Comparison of ENCODE assay signal across 8 mouse cellular contexts in genomic region chr17:35836991-35837422, GRCm38 (mm10). TPM values are rescaled to one million over a fixed set of nuclear protein-coding genes. Genes with fewer than 3 reads are reported as not detected.
DNase-seq lines count a peak whose midpoint lies in the region; ATAC-seq and TF ChIP-seq lines count a peak whose summit lies in the region.

No protein-coding gene starts in this region.

- ATAC-seq in embryonic facial prominence, embryonic 11.5 days (replicated peaks; ENCODE audit: insufficient number of reproducible peaks, low FRiP score, low TSS enrichment, low read depth) = 0 out of 2 replicates have a peak, but pooled peaks have one; percentile 1
- peak; percentile 6; the same call in 1 of the 2 replicates for ATAC-seq in stomach, embryonic 15.5 days (ENCODE audit: insufficient read depth, low FRiP score, low read depth)

- H3K9ac ChIP-seq in embryonic facial prominence, embryonic 11.5 days (replicated peaks; ENCODE audit: low read length) = peak overlapping the region; percentile 97
- H3K9ac ChIP-seq in heart, adult 2 months (ENCODE audit: low read depth, low read length) = peak overlapping the region; percentile 89
- peak overlapping the region; percentile 71 for H3K9ac ChIP-seq in liver, adult 2 months (ENCODE audit: low read depth, low read length)
- H3K9ac ChIP-seq in stomach, embryonic 15.5 days = peak overlapping the region; percentile 81

- TF ChIP-seq EP300 in heart, adult 2 months (IDR thresholded peaks at IDR 0.05; ENCODE audit: insufficient read depth, low read depth, low read length) = no peak

- H3K9me3 ChIP-seq in embryonic facial prominence, embryonic 11.5 days (replicated peaks; ENCODE audit: control insufficient read depth, low read length) = no peaks in the 10 kb centered on the region
- H3K9me3 ChIP-seq in stomach, embryonic 15.5 days = no peaks in the 10 kb centered on the region

- H3K27ac ChIP-seq in embryonic facial prominence, embryonic 11.5 days (replicated peaks; ENCODE audit: low read depth, low read length) = peak overlapping the region; percentile 92
- peak overlapping the region; percentile 91 for H3K27ac ChIP-seq in heart, adult 2 months
- H3K27ac ChIP-seq in liver, adult 2 months (replicated peaks; ENCODE audit: insufficient read depth, low read depth, low read length) = peak overlapping the region; percentile 73; the same call in 1 of the 2 replicates
- peak overlapping the region; percentile 95 for H3K27ac ChIP-seq in stomach, embryonic 15.5 days

- H3K4me3 ChIP-seq in embryonic facial prominence, embryonic 11.5 days (ENCODE audit: low read depth, low read length) = peak overlapping the region; percentile 81
- H3K4me3 ChIP-seq in heart, adult 2 months = peak overlapping the region; percentile 72
- peak overlapping the region; percentile 90 for H3K4me3 ChIP-seq in liver, adult 2 months (ENCODE audit: insufficient read depth, low read depth, low read length)
- H3K4me3 ChIP-seq in myocyte = peak overlapping the region; percentile 96
- H3K4me3 ChIP-seq in stomach, embryonic 15.5 days (replicated peaks) = peak overlapping the region; percentile 67

- TF ChIP-seq POLR2A in heart, adult 2 months (IDR thresholded peaks at IDR 0.05; ENCODE audit: insufficient read depth, low read depth, low read length) = peak; percentile 16; the same call in 1 of the 2 replicates
- TF ChIP-seq POLR2A in liver, adult 2 months (IDR thresholded peaks at IDR 0.05; ENCODE audit: extremely low read depth, insufficient read depth, low read length) = no peak
- TF ChIP-seq POLR2A in myocyte (IDR thresholded peaks at IDR 0.05; ENCODE audit: insufficient read length, low read depth) = peak; percentile 41

- H3K4me1 ChIP-seq in embryonic facial prominence, embryonic 11.5 days (ENCODE audit: control insufficient read depth, insufficient read depth, low read length) = peaks cover 6% of the 10 kb centered on the region; the same call in 1 of the 2 replicates
- H3K4me1 ChIP-seq in heart, adult 2 months (ENCODE audit: control insufficient read depth, insufficient read depth, low read length) = peaks cover 10% of the 10 kb centered on the region
- H3K4me1 ChIP-seq in liver, adult 2 months (ENCODE audit: control insufficient read depth, insufficient read depth, low read length) = peaks cover 18% of the 10 kb centered on the region
- H3K4me1 ChIP-seq in stomach, embryonic 15.5 days = peaks cover 28% of the 10 kb centered on the region

- WGBS in embryonic facial prominence, embryonic 11.5 days = under 1% methylated on average over 25 of the region's 25 CpGs
- 1% methylated on average over 25 of the region's 25 CpGs for WGBS in heart, adult 2 months
- WGBS in liver, adult 2 months = under 1% methylated on average over 25 of the region's 25 CpGs
- WGBS in stomach, embryonic 15.5 days = under 1% methylated on average over 24 of the region's 25 CpGs

- DNase-seq in urinary bladder, adult 2 months (ENCODE audit: low spot score) = peak; percentile 67
- DNase-seq in urinary bladder, postnatal 10 days (ENCODE audit: low spot score) = no peak
- DNase-seq in embryonic facial prominence, embryonic 11.5 days (ENCODE audit: low spot score) = peak; percentile 97
- DNase-seq in heart, adult 2 months = peak; percentile 92
- peak; percentile 79 for DNase-seq in kidney, adult 9 months
- no peak for DNase-seq in liver, adult 2 months (ENCODE audit: extremely low read depth, low read depth, low spot score)

- H3K4me2 ChIP-seq in embryonic facial prominence, embryonic 11.5 days (ENCODE audit: low read depth, low read length) = peak overlapping the region; percentile 62
- peak overlapping the region; percentile 92 for H3K4me2 ChIP-seq in myocyte (ENCODE audit: low read depth)
- peak overlapping the region; percentile 81 for H3K4me2 ChIP-seq in stomach, embryonic 15.5 days

- no peaks in the 10 kb centered on the region for H3K79me2 ChIP-seq in heart, adult 2 months (replicated peaks; ENCODE audit: control insufficient read depth, insufficient read depth, low read length)
- H3K79me2 ChIP-seq in liver, adult 2 months (ENCODE audit: control insufficient read depth, insufficient read depth, low read length) = no peaks in the 10 kb centered on the region
- H3K79me2 ChIP-seq in myocyte (ENCODE audit: control insufficient read depth, insufficient read depth) = peaks cover 50% of the 10 kb centered on the region

- H3ac ChIP-seq in myocyte (ENCODE audit: control insufficient read depth, insufficient read length) = peak overlapping the region; percentile 32

- no peak for TF ChIP-seq CTCF in heart, adult 2 months (IDR thresholded peaks at IDR 0.05)
- no peak for TF ChIP-seq CTCF in liver, adult 2 months (IDR thresholded peaks at IDR 0.05; ENCODE audit: low read depth, low read length)

- H3K27me3 ChIP-seq in embryonic facial prominence, embryonic 11.5 days (ENCODE audit: control insufficient read depth, insufficient read depth, low read length) = no peaks in the 10 kb centered on the region
- H3K27me3 ChIP-seq in heart, adult 2 months (ENCODE audit: control insufficient read depth, insufficient read depth, low read length) = no peaks in the 10 kb centered on the region
- H3K27me3 ChIP-seq in liver, adult 2 months (ENCODE audit: control insufficient read depth, insufficient read depth, low read length) = no peaks in the 10 kb centered on the region
- H3K27me3 ChIP-seq in myocyte (ENCODE audit: control insufficient read depth, insufficient read depth, insufficient read length) = no peaks in the 10 kb centered on the region
- no peaks in the 10 kb centered on the region for H3K27me3 ChIP-seq in stomach, embryonic 15.5 days (replicated peaks)

- intact Hi-C loops in heart, adult 2 months (cut with DNase I) = loop anchor here (1.0 to 10.0 kb wide), 3 partner anchors 14 to 138 kb away; partner anchors contain the start of genes Flot1 and Gnl1

- peaks cover 19% of the 10 kb centered on the region for H3K36me3 ChIP-seq in embryonic facial prominence, embryonic 11.5 days (replicated peaks; ENCODE audit: control insufficient read depth, insufficient read depth, low read depth, low read length)
- H3K36me3 ChIP-seq in heart, adult 2 months (ENCODE audit: control insufficient read depth, insufficient read depth, low read length) = peaks cover 5% of the 10 kb centered on the region; the same call in 1 of the 2 replicates
- H3K36me3 ChIP-seq in liver, adult 2 months (ENCODE audit: control insufficient read depth, insufficient read depth, low read length) = no peaks in the 10 kb centered on the region; the same call in 1 of the 2 replicates
- H3K36me3 ChIP-seq in myocyte (ENCODE audit: control insufficient read depth, insufficient read depth) = peaks cover 30% of the 10 kb centered on the region
- H3K36me3 ChIP-seq in stomach, embryonic 15.5 days = peaks cover 29% of the 10 kb centered on the region

TF ChIP-seq in myocyte, 11 proteins besides CTCF, POLR2A, EP300 and RAD21 (continues in another document):
- TF ChIP-seq USF1 (IDR thresholded peaks at IDR 0.05; ENCODE audit: low read depth) = peak; percentile 85

RNA-seq across cellular contexts. Expression of gene Tubb5, which starts 1.1 kb away (rescaled TPM):
- polyA plus RNA-seq in urinary bladder, adult 2 months (2012; rRNA removed) = 257 TPM in 2 replicates
- polyA plus RNA-seq in embryonic facial prominence, embryonic 11.5 days (2014; fragmentation: Nextera tagmentation; extraction: Ambion mirVana) = 1,420 and 1,481 TPM in 2 replicates
- 10 to 100 TPM; 83.0 to 90.1 TPM for total RNA-seq in heart, adult 2 months (2021)
- 108 and 134 TPM in 2 replicates for polyA plus RNA-seq in heart, adult 2 months (2012; rRNA removed)
- 37.5 and 67.3 TPM in 2 replicates for total RNA-seq in liver, adult 2 months (2014; rRNA removed)
- polyA plus RNA-seq in liver, adult 2 months (2012; rRNA removed) = 56.4 and 62.2 TPM in 2 replicates
- polyA plus RNA-seq in myocyte (2012; fragmentation: generic; extraction: Trizol) = 692 TPM
- polyA plus RNA-seq in stomach, embryonic 15.5 days (2015; fragmentation: Nextera tagmentation; extraction: Ambion mirVana) = 762 and 772 TPM in 2 replicates

RNA-seq across cellular contexts. Expression of gene Mdc1, which starts 4.3 kb away (rescaled TPM):
- 10.4 and 14.2 TPM in 2 replicates for polyA plus RNA-seq in urinary bladder, adult 2 months (2012; rRNA removed)
- polyA plus RNA-seq in embryonic facial prominence, embryonic 11.5 days (2014; fragmentation: Nextera tagmentation; extraction: Ambion mirVana) = 22.2 and 23.4 TPM in 2 replicates
- total RNA-seq in heart, adult 2 months (2021) = 10 to 100 TPM; 13.2 to 13.3 TPM
- polyA plus RNA-seq in heart, adult 2 months (2012; rRNA removed) = 4.2 and 8.3 TPM in 2 replicates
- 3.0 and 3.5 TPM in 2 replicates for total RNA-seq in liver, adult 2 months (2014; rRNA removed)
- polyA plus RNA-seq in liver, adult 2 months (2012; rRNA removed) = 1.7 and 2.4 TPM in 2 replicates
- polyA plus RNA-seq in myocyte (2012; fragmentation: generic; extraction: Trizol) = 7.0 TPM
- polyA plus RNA-seq in stomach, embryonic 15.5 days (2015; fragmentation: Nextera tagmentation; extraction: Ambion mirVana) = 15.2 and 19.7 TPM in 2 replicates

RNA-seq across cellular contexts. Expression of gene Flot1, which starts 14.0 kb away (rescaled TPM):
- polyA plus RNA-seq in urinary bladder, adult 2 months (2012; rRNA removed) = 156 and 192 TPM in 2 replicates
- 46.7 and 53.8 TPM in 2 replicates for polyA plus RNA-seq in embryonic facial prominence, embryonic 11.5 days (2014; fragmentation: Nextera tagmentation; extraction: Ambion mirVana)
- 100 to 1,000 TPM; 133 to 148 TPM for total RNA-seq in heart, adult 2 months (2021)
- polyA plus RNA-seq in heart, adult 2 months (2012; rRNA removed) = 138 and 144 TPM in 2 replicates
- 18.0 and 19.5 TPM in 2 replicates for total RNA-seq in liver, adult 2 months (2014; rRNA removed)
- polyA plus RNA-seq in liver, adult 2 months (2012; rRNA removed) = 19.6 and 26.7 TPM in 2 replicates
- 107 TPM for polyA plus RNA-seq in myocyte (2012; fragmentation: generic; extraction: Trizol)
- polyA plus RNA-seq in stomach, embryonic 15.5 days (2015; fragmentation: Nextera tagmentation; extraction: Ambion mirVana) = 45.3 and 46.0 TPM in 2 replicates

RNA-seq across cellular contexts. Expression of gene Ier3, which starts 15.5 kb away (rescaled TPM):
- 55.3 and 73.7 TPM in 2 replicates for polyA plus RNA-seq in urinary bladder, adult 2 months (2012; rRNA removed)
- polyA plus RNA-seq in embryonic facial prominence, embryonic 11.5 days (2014; fragmentation: Nextera tagmentation; extraction: Ambion mirVana) = 2.7 and 3.4 TPM in 2 replicates
- 10 to 100 TPM; 15.6 to 37.0 TPM for total RNA-seq in heart, adult 2 months (2021)
- 30.9 and 33.1 TPM in 2 replicates for polyA plus RNA-seq in heart, adult 2 months (2012; rRNA removed)
- total RNA-seq in liver, adult 2 months (2014; rRNA removed) = 0.92 and 0.94 TPM in 2 replicates
- polyA plus RNA-seq in liver, adult 2 months (2012; rRNA removed) = 0.91 and 1.6 TPM in 2 replicates
- 45.1 TPM for polyA plus RNA-seq in myocyte (2012; fragmentation: generic; extraction: Trizol)
- 14.5 and 16.7 TPM in 2 replicates for polyA plus RNA-seq in stomach, embryonic 15.5 days (2015; fragmentation: Nextera tagmentation; extraction: Ambion mirVana)

RNA-seq across cellular contexts. Expression of gene Nrm, which starts 24.1 kb away (rescaled TPM):
- 10.9 and 11.6 TPM in 2 replicates for polyA plus RNA-seq in urinary bladder, adult 2 months (2012; rRNA removed)
- polyA plus RNA-seq in embryonic facial prominence, embryonic 11.5 days (2014; fragmentation: Nextera tagmentation; extraction: Ambion mirVana) = 48.8 and 53.2 TPM in 2 replicates
- total RNA-seq in heart, adult 2 months (2021) = 1 to 10 TPM; 1.8 TPM
- 5.3 and 5.6 TPM in 2 replicates for polyA plus RNA-seq in heart, adult 2 months (2012; rRNA removed)
- 0.18 and 2.4 TPM in 2 replicates for total RNA-seq in liver, adult 2 months (2014; rRNA removed)
- polyA plus RNA-seq in liver, adult 2 months (2012; rRNA removed) = 1.4 and 2.4 TPM in 2 replicates
- polyA plus RNA-seq in myocyte (2012; fragmentation: generic; extraction: Trizol) = 18.5 TPM
- polyA plus RNA-seq in stomach, embryonic 15.5 days (2015; fragmentation: Nextera tagmentation; extraction: Ambion mirVana) = 54.0 and 54.7 TPM in 2 replicates

Comparison
In these comparisons a context has a peak if more than half of its experiments do, and no peak if none do; other contexts are left out.
1. DNase-seq: peak in urinary bladder, adult 2 months (single experiment), embryonic facial prominence, embryonic 11.5 days (single experiment), heart, adult 2 months (2 of 2) and kidney, adult 9 months (single experiment); none in urinary bladder, postnatal 10 days (single experiment) and liver, adult 2 months (single experiment).
2. Peak in every context shown above with its lines, with median percentiles within 50 percentile points of each other: H3K27ac ChIP-seq, H3K4me2 ChIP-seq, H3K4me3 ChIP-seq and H3K9ac ChIP-seq.